Mouse (Mus musculus): ENCODE results near the gene Frat2. TPM values are rescaled to one million over a fixed set of nuclear protein-coding genes. Genes with fewer than 3 reads are reported as not detected.
"Not testable (repeated sequence)": the region's sequence is repeated elsewhere in the genome, so short reads cannot be mapped to it uniquely, and the experiment has no call there.

Gene Frat2
- polyA plus RNA-seq, 1 experiment from 2014 or later = 22.7 TPM

DNA sequence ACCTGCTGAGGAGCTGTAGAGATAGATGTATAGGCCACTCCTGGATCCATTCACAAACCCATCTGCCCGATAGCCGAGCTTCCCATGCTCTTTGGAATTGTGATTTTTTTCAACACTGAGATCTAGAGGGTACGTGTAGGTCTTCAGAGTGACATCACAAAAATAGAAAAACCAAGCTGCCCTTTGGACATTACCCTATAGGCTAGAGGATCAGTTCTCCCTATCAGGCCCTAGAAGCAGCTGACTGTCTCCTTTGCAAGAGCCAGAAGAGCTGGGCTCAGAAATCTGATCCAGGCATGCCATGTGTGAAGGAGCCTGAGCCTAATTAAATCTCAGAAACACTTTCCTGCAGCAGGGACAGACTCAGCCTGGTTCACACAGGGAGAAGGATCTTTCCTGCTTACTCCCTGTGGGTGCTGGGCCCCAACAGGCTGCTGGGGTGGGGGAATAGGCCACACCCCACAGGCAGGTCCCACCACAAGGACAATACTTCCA is 9.9 kb upstream of the Frat2 start:
- no peak overlapping the region for H3K9ac ChIP-seq

DNA sequence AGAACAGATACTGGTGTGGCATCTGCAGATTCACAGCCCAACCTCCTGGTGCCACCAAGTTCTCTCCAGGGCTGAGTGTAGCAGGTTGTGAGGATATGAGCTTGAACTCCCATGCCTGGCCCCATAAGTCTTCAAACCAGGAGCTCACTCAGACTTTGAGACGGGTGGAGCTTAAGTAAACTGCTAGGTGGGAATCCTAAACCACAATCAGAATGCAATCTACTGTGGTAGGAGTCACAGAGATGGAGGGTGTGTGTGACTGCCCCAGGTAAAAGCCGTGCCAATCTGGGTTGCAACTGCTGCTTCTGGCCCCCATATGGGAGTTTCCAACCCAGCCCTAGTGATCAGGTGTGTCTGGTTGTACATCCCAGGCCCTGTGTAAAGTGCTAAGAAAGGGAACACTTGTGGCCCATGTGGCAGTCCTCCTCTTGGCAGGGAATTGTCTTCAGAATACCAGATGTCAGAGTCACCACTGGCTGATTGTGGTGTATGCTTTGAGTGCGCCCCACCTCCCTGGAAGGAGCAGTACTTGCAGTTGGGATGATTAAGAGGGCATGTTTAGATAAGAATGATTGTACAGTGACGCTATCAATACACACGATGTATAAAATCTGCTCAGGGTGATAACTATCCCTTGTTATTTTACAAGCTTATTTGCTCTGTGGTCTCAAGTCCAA is 9.3 kb upstream of the Frat2 start:
- Histone ChIP-seq H3K4me1 (no peaks in the 10 kb centered on the region), H3K9ac (no peak overlapping the region), H3K27me3 (no peaks in the 10 kb centered on the region), H3K4me3 (replicated peaks) (no peak overlapping the region), H3K4me2 (no peak overlapping the region), H3K9me3 (no peaks in the 10 kb centered on the region), H3K27ac (no peak overlapping the region), H3K36me3 (replicated peaks) (peaks cover 7% of the 10 kb centered on the region)
- ATAC-seq (ENCODE audit: low FRiP score) = no peak
- 89% methylated on average over 5 of the region's 5 CpGs for WGBS

More for the DNA sequence above, 9.9 kb upstream of the Frat2 start:
- 82% methylated on average over 3 of the region's 3 CpGs for WGBS
- Histone ChIP-seq H3K9me3 (no peaks in the 10 kb centered on the region), H3K4me1 (no peaks in the 10 kb centered on the region), H3K36me3 (replicated peaks) (peaks cover 13% of the 10 kb centered on the region), H3K27me3 (no peaks in the 10 kb centered on the region), H3K4me3 (replicated peaks) (no peak overlapping the region), H3K27ac (no peak overlapping the region), H3K4me2 (no peak overlapping the region)
- ATAC-seq (ENCODE audit: low FRiP score) = no peak

DNA sequence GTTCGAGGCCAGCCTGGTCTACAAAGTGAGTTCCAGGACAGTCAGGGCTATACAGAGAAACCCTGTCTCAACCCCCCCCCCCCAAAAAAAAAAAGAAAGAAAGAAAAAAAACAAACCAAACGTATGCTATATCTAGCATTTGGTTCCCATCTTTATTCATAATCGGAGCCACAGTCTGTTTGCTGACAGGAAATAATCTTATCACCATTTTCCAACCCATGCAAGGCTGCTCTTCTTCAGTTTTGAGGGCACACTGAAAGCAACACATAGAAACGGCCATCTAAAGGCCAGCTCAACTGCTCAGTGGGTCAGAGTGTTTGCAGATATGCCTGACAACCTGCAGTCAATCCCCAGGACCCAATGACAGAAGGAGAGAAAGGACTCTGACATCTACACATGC is 4.5 kb upstream of the Frat2 start:
- no peak for ATAC-seq (ENCODE audit: low FRiP score)
- 82% methylated on average over 4 of the region's 4 CpGs for WGBS
- H3K36me3 ChIP-seq (replicated peaks) = no peaks in the 10 kb centered on the region
- H3K4me1 ChIP-seq = peaks cover 24% of the 10 kb centered on the region
- H3K9me3 ChIP-seq = no peaks in the 10 kb centered on the region
- H3K9ac ChIP-seq = no peak overlapping the region
- H3K27ac ChIP-seq = no peak overlapping the region
- H3K27me3 ChIP-seq = no peaks in the 10 kb centered on the region
- H3K4me2 ChIP-seq = no peak overlapping the region
- H3K4me3 ChIP-seq (replicated peaks) = no peak overlapping the region

- WGBS = 12% methylated on average over 14 of the region's 14 CpGs
- peak overlapping the region; percentile 92 for H3K27ac ChIP-seq
- peak overlapping the region; percentile 43 for H3K4me2 ChIP-seq
- H3K36me3 ChIP-seq (replicated peaks) = no peaks in the 10 kb centered on the region
- peak; percentile 14; the same call in 1 of the 2 replicates for ATAC-seq (ENCODE audit: low FRiP score)
- H3K9ac ChIP-seq = no peak overlapping the region
- no peaks in the 10 kb centered on the region for H3K27me3 ChIP-seq
- H3K4me1 ChIP-seq = peaks cover 34% of the 10 kb centered on the region
- no peaks in the 10 kb centered on the region for H3K9me3 ChIP-seq
- 0 out of 2 replicates have a peak overlapping the region, but pooled peaks have one; percentile 7 for H3K4me3 ChIP-seq (replicated peaks)
These were observed 3.0 kb upstream of the Frat2 start for GRCm38 (mm10) chr19:41850719-41851543.

GRCm38 (mm10) chr19:41850021-41850718 is 2.2 kb upstream of the Frat2 start:
- Histone ChIP-seq H3K4me3 (replicated peaks) (no peak overlapping the region), H3K36me3 (replicated peaks) (no peaks in the 10 kb centered on the region), H3K4me1 (peaks cover 41% of the 10 kb centered on the region), H3K9ac (no peak overlapping the region), H3K27ac (peak overlapping the region; percentile 92), H3K9me3 (no peaks in the 10 kb centered on the region), H3K4me2 (peak overlapping the region; percentile 43; the same call in 1 of the 2 replicates), H3K27me3 (no peaks in the 10 kb centered on the region)
- no peak for ATAC-seq (ENCODE audit: low FRiP score)
- 5% methylated on average over 6 of the region's 6 CpGs for WGBS

DNA sequence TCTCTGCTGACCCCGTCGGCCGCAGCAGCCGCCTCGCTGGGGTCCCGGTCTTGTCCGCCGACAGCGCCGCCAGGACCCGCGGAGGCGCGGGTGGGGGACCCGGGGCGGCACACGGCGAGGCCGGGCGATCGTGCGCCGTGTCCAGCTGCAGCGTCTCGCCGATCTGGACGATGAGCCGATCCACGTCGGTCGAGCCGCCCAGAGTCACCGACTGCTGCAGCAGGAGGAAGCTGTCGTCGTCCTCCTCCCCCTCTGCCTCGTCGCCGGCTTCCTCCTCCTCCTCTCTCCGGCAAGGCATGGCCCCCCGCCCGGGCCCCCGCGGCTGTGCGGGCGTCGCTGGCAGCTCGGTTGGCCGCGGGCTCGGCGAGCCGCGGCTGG is 329 bp downstream of the Frat2 start:
- H3K36me3 ChIP-seq (replicated peaks); H3K9me3 ChIP-seq; ATAC-seq (ENCODE audit: low FRiP score); H3K27me3 ChIP-seq: not testable (repeated sequence)
- Histone ChIP-seq H3K4me3 (replicated peaks) (peak overlapping the region; percentile 97), H3K4me2 (peak overlapping the region; percentile 96), H3K4me1 (peaks cover 42% of the 10 kb centered on the region), H3K9ac (peak overlapping the region; percentile 91), H3K27ac (peak overlapping the region; percentile 93)
- 0% methylated on average over 26 of the region's 53 CpGs for WGBS

- Histone ChIP-seq H3K36me3 (replicated peaks) (no peaks in the 10 kb centered on the region), H3K4me1 (peaks cover 42% of the 10 kb centered on the region), H3K9ac (peak overlapping the region; percentile 91), H3K9me3 (no peaks in the 10 kb centered on the region), H3K27me3 (no peaks in the 10 kb centered on the region), H3K27ac (peak overlapping the region; percentile 93), H3K4me2 (peak overlapping the region; percentile 96), H3K4me3 (replicated peaks) (peak overlapping the region; percentile 97)
- under 1% methylated on average over 52 of the region's 64 CpGs for WGBS
- no peak; the same call in 1 of the 2 replicates for ATAC-seq (ENCODE audit: low FRiP score)
These were observed 796 bp downstream of the Frat2 start for GRCm38 (mm10) chr19:41847091-41847581.

- no peaks in the 10 kb centered on the region for H3K36me3 ChIP-seq (replicated peaks)
- H3K4me3 ChIP-seq (replicated peaks) = peak overlapping the region; percentile 97
- H3K27me3 ChIP-seq = no peaks in the 10 kb centered on the region
- H3K9ac ChIP-seq = peak overlapping the region; percentile 91
- H3K4me1 ChIP-seq = peaks cover 38% of the 10 kb centered on the region
- no peaks in the 10 kb centered on the region for H3K9me3 ChIP-seq
- peak overlapping the region; percentile 96 for H3K4me2 ChIP-seq
- ATAC-seq (ENCODE audit: low FRiP score) = no peak
- H3K27ac ChIP-seq = peak overlapping the region; percentile 93; the same call in 1 of the 2 replicates
- WGBS = 11% methylated on average over 21 of the region's 21 CpGs
These were observed 1.4 kb downstream of the Frat2 start for GRCm38 (mm10) chr19:41846366-41847090.

- Histone ChIP-seq H3K4me1 (peaks cover 18% of the 10 kb centered on the region), H3K4me2 (no peak overlapping the region), H3K9ac (no peak overlapping the region), H3K27ac (no peak overlapping the region), H3K9me3 (no peaks in the 10 kb centered on the region), H3K4me3 (replicated peaks) (no peak overlapping the region), H3K27me3 (no peaks in the 10 kb centered on the region), H3K36me3 (replicated peaks) (no peaks in the 10 kb centered on the region)
- WGBS = 88% methylated on average over 6 of the region's 6 CpGs
- ATAC-seq (ENCODE audit: low FRiP score) = no peak
These were observed 3.6 kb downstream of the Frat2 start for GRCm38 (mm10) chr19:41844345-41844744.

- WGBS = 95% methylated on average over 4 of the region's 4 CpGs
- ATAC-seq (ENCODE audit: low FRiP score) = no peak
- H3K27me3 ChIP-seq = no peaks in the 10 kb centered on the region
These were observed 5.2 kb downstream of the Frat2 start for GRCm38 (mm10) chr19:41842706-41843105.

DNA sequence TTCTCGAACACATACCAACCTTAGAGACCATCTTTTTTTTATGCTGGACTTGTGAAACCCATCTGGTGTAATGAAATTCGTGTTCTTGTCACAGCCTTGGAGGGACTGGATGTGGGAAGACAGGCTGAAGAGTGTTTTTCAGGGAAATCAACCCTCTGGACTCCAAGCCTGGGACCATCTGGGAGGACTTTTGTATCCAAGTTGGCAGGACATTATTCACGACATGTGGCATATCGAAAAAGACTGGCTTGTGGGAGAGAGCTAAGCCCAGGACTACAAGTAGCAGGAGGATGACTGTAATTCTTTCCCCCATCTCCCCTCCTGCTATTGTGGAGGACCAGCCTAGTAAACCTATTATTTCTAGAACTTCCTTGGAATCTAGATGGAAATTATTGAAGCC is 5.7 kb downstream of the Frat2 start:
- WGBS = 87% methylated on average over 4 of the region's 4 CpGs
- ATAC-seq (ENCODE audit: low FRiP score) = no peak

More at GRCm38 (mm10) chr19:41842706-41843105, 5.2 kb downstream of the Frat2 start:
- Histone ChIP-seq H3K36me3 (replicated peaks) (no peaks in the 10 kb centered on the region), H3K9me3 (no peaks in the 10 kb centered on the region), H3K4me2 (no peak overlapping the region), H3K27ac (no peak overlapping the region), H3K4me1 (peaks cover 18% of the 10 kb centered on the region), H3K4me3 (replicated peaks) (no peak overlapping the region), H3K9ac (no peak overlapping the region)

More for the DNA sequence above, 5.7 kb downstream of the Frat2 start:
- Histone ChIP-seq H3K4me1 (peaks cover 18% of the 10 kb centered on the region), H3K4me3 (replicated peaks) (no peak overlapping the region), H3K27ac (no peak overlapping the region), H3K9ac (no peak overlapping the region), H3K4me2 (no peak overlapping the region), H3K27me3 (no peaks in the 10 kb centered on the region), H3K36me3 (replicated peaks) (no peaks in the 10 kb centered on the region), H3K9me3 (no peaks in the 10 kb centered on the region)

Measured in forebrain, embryonic 12.5 days (tissue).